ENCODE assay signal across 20 mouse cellular contexts in genomic region chr12:109090456-109091130, GRCm38 (mm10). TPM values are rescaled to one million over a fixed set of nuclear protein-coding genes. Genes with fewer than 3 reads are reported as not detected.
DNase-seq lines count a peak whose midpoint lies in the region; ATAC-seq and TF ChIP-seq lines count a peak whose summit lies in the region.
"Had no signal": no experiment of that assay in that cellular context is flagged by ENCODE, and none has a peak within 500 bp of the region (broad histone marks: within the 10 kb centered on the region; RNA-seq: fewer than 3 reads in every experiment).

No protein-coding gene starts in this region.

- no peak for ATAC-seq in heart, embryonic 11.5 days (replicated peaks; ENCODE audit: insufficient number of reproducible peaks, low FRiP score, low TSS enrichment)
- ATAC-seq in erythroid progenitor cell, adult 5-6 weeks (replicated peaks; ENCODE audit: low FRiP score, poor library complexity, severe bottlenecking) = no peak
- ATAC-seq: forebrain, postnatal 0 days; intestine, embryonic 16.5 days had no signal

- no peaks in the 10 kb centered on the region for H3K36me3 ChIP-seq in kidney, adult 2 months (ENCODE audit: control insufficient read depth, insufficient read depth, low read length)
- no peaks in the 10 kb centered on the region for H3K36me3 ChIP-seq in heart, embryonic 11.5 days (ENCODE audit: control insufficient read depth, insufficient read depth, low read length)
- H3K36me3 ChIP-seq: embryonic facial prominence, embryonic 12.5 days; heart, embryonic 13.5 days; liver, embryonic 13.5 days; lung, embryonic 15.5 days; neural tube, embryonic 12.5 days had no signal

- no peak overlapping the region for H3K27ac ChIP-seq in kidney, adult 2 months (ENCODE audit: insufficient read depth, low read depth, low read length)
- no peak overlapping the region for H3K27ac ChIP-seq in heart, embryonic 11.5 days (ENCODE audit: low read depth, low read length)
- H3K27ac ChIP-seq: embryonic facial prominence, embryonic 12.5 days; heart, embryonic 13.5 days; liver, embryonic 13.5 days; lung, embryonic 15.5 days; neural tube, embryonic 12.5 days had no signal

- 46% methylated on average over 13 of the region's 13 CpGs for WGBS in kidney, adult 2 months
- WGBS in heart, embryonic 11.5 days (ENCODE audit: insufficient replicate concordance) = 70% methylated on average over 13 of the region's 13 CpGs

- peak; percentile 48 to 54 for DNase-seq in cerebellum, postnatal 10 days
- no peak for DNase-seq in cerebellum, adult 11-12 months
- peak; percentile 16 for DNase-seq in kidney, postnatal 10 days
- DNase-seq in kidney, adult 2 months = no peak
- DNase-seq in T-cell, adult 2 months (ENCODE audit: low spot score) = peak; percentile 37
- peak; percentile 68 for DNase-seq in thymus, postnatal 14 days
- DNase-seq: adrenal gland, postnatal 14 days; cerebellum, adult 2 months; forebrain, postnatal 0 days; liver, embryonic 13.5 days; right cerebral cortex, postnatal 25 days had no signal

- TF ChIP-seq CTCF in kidney, adult 2 months (conservative IDR thresholded peaks at IDR 0.05; ENCODE audit: insufficient read depth, insufficient read length, low read depth, low read length) = no peak

- H3K27me3 ChIP-seq in kidney, adult 2 months (replicated peaks; ENCODE audit: control insufficient read depth, insufficient read depth, low read length) = no peaks in the 10 kb centered on the region
- no peaks in the 10 kb centered on the region for H3K27me3 ChIP-seq in heart, embryonic 11.5 days (ENCODE audit: control insufficient read depth, insufficient read depth, low read length)
- H3K27me3 ChIP-seq: CH12.LX; embryonic facial prominence, embryonic 12.5 days; heart, embryonic 13.5 days; liver, embryonic 13.5 days; lung, embryonic 15.5 days; neural tube, embryonic 12.5 days had no signal

- TF ChIP-seq POLR2A in kidney, adult 2 months (IDR thresholded peaks at IDR 0.05; ENCODE audit: low read depth, low read length) = no peak

- H3K9ac ChIP-seq in heart, embryonic 11.5 days (ENCODE audit: low read depth, low read length) = no peak overlapping the region
- H3K9ac ChIP-seq: embryonic facial prominence, embryonic 12.5 days; forebrain, postnatal 0 days; heart, embryonic 13.5 days; liver, embryonic 13.5 days; lung, embryonic 15.5 days; neural tube, embryonic 12.5 days had no signal

- no peak overlapping the region for H3K4me3 ChIP-seq in kidney, adult 2 months (ENCODE audit: insufficient read depth, low read depth, low read length)
- H3K4me3 ChIP-seq in heart, embryonic 11.5 days (ENCODE audit: low read depth, low read length) = no peak overlapping the region
- H3K4me3 ChIP-seq: embryonic facial prominence, embryonic 12.5 days; heart, embryonic 13.5 days; liver, embryonic 13.5 days; lung, embryonic 15.5 days; neural tube, embryonic 12.5 days had no signal

- no peaks in the 10 kb centered on the region for H3K4me1 ChIP-seq in kidney, adult 2 months (ENCODE audit: control insufficient read depth, insufficient read depth, low read length)
- no peaks in the 10 kb centered on the region for H3K4me1 ChIP-seq in heart, embryonic 11.5 days (ENCODE audit: control insufficient read depth, insufficient read depth, low read length)
- H3K4me1 ChIP-seq: embryonic facial prominence, embryonic 12.5 days; heart, embryonic 13.5 days; liver, embryonic 13.5 days; lung, embryonic 15.5 days; neural tube, embryonic 12.5 days had no signal

- H3K9me3 ChIP-seq in heart, embryonic 11.5 days (replicated peaks; ENCODE audit: control insufficient read depth, low read length) = no peaks in the 10 kb centered on the region
- H3K9me3 ChIP-seq: embryonic facial prominence, embryonic 12.5 days; heart, embryonic 13.5 days; liver, embryonic 13.5 days; lung, embryonic 15.5 days; neural tube, embryonic 12.5 days had no signal

- H3K4me2 ChIP-seq in heart, embryonic 11.5 days = no peak overlapping the region
- H3K4me2 ChIP-seq: embryonic facial prominence, embryonic 12.5 days; heart, embryonic 13.5 days; liver, embryonic 13.5 days; lung, embryonic 15.5 days; neural tube, embryonic 12.5 days had no signal

RNA-seq across cellular contexts. Expression of gene Begain, which starts 22.6 kb away (rescaled TPM):
- polyA plus RNA-seq in kidney, adult 2 months (2012; rRNA removed) = 0.54 and 0.56 TPM in 2 replicates
- polyA plus RNA-seq in heart, embryonic 11.5 days (2014; fragmentation: Nextera tagmentation; extraction: Ambion mirVana) = 1.7 and 2.2 TPM in 2 replicates
- not detected in 2 replicates for total RNA-seq in erythroid progenitor cell, adult 5-6 weeks (2015; ENCODE audit: low replicate concordance)
- not detected in 2 replicates for total RNA-seq in erythroid progenitor cell, adult 5-6 weeks (2017; ENCODE audit: low replicate concordance)
- total RNA-seq: granulocyte monocyte progenitor cell, adult 5-6 weeks had no signal

Comparison
In these comparisons a context has a peak if more than half of its experiments do, and no peak if none do; other contexts are left out.
1. DNase-seq: peak in cerebellum, postnatal 10 days (2 of 2), kidney, postnatal 10 days (single experiment), T-cell, adult 2 months (single experiment) and thymus, postnatal 14 days (single experiment); none in cerebellum, adult 11-12 months (single experiment) and kidney, adult 2 months (single experiment).